ENCODE assay signal across 8 mouse cellular contexts in the genomic region with DNA sequence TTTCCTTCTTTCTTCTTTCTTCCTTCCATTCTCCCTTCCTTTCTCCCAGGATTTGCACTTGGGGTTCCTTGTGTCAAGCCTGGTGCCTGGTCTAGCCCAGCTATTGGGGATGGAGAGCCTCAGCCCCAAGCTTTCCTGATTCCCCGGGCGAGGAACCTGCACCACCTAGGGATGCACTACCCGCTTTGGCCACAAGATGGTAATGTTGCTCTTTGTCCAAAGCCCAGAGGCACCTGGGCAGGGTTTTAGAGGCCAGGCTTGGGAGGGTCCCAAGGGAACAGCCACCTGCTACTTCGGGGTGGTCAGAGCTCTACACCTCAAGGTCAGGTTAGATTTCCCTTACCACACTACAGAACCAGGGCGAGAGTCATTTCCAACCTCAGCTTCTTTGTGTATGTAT. TPM values are rescaled to one million over a fixed set of nuclear protein-coding genes. Genes with fewer than 3 reads are reported as not detected.
DNase-seq lines count a peak whose midpoint lies in the region; ATAC-seq and TF ChIP-seq lines count a peak whose summit lies in the region.

No protein-coding gene starts in this region.

- peak; percentile 93 for TF ChIP-seq CTCF in Patski (IDR thresholded peaks at IDR 0.05)
- TF ChIP-seq CTCF in cortical plate, adult 2 months (IDR thresholded peaks at IDR 0.05; ENCODE audit: extremely low read depth, insufficient read depth, low read length): peak; percentile 96
- TF ChIP-seq CTCF in heart, postnatal 0 days (IDR thresholded peaks at IDR 0.05; ENCODE audit: low read depth): peak; percentile 95

- no peaks in the 10 kb centered on the region for H3K4me1 ChIP-seq in cortical plate, adult 2 months (ENCODE audit: control insufficient read depth, insufficient read depth, low read length)
- H3K4me1 ChIP-seq in heart, postnatal 0 days (ENCODE audit: control insufficient read depth, insufficient read depth): no peaks in the 10 kb centered on the region

- in situ Hi-C loops in Patski (cut with MboI; ENCODE audit: low pct_unique_long_range_greater_than_20kb): loop anchor here (25.0 kb wide), 1 partner anchor 433 kb away; no protein-coding TSS in a partner anchor

- no peak for ATAC-seq in CD4-positive, CD25-positive, alpha-beta regulatory T cell, adult 4 months
- ATAC-seq in Patski: peak; percentile 44
- ATAC-seq in heart, postnatal 0 days (ENCODE audit: insufficient read depth, low read depth): no peak
- peak; percentile 48; the same call in 1 of the 2 replicates for ATAC-seq in megakaryocyte-erythroid progenitor cell, adult 5-6 weeks (replicated peaks; ENCODE audit: low FRiP score, low TSS enrichment, poor library complexity, severe bottlenecking)

- no peak overlapping the region for H3K4me2 ChIP-seq in heart, postnatal 0 days (ENCODE audit: low read depth, low read length)

- CTCF ChIA-PET in Patski (lab: Charles Lee): interaction anchor here (1.2 to 2.1 kb wide), 3 partner anchors 9 to 435 kb away, joined by 4 to 9 read pairs (median 5); no protein-coding TSS in a partner anchor

- H3K27ac ChIP-seq in cortical plate, adult 2 months (ENCODE audit: insufficient read depth, low read length): no peak overlapping the region
- no peak overlapping the region for H3K27ac ChIP-seq in heart, postnatal 0 days (ENCODE audit: low read depth)

- TF ChIP-seq EP300 in heart, postnatal 0 days (IDR thresholded peaks at IDR 0.05; ENCODE audit: low read depth): no peak

- 0 out of 2 replicates have a peak, but pooled peaks cover 4% of the 10 kb centered on the region for H3K9me3 ChIP-seq in heart, postnatal 0 days (replicated peaks; ENCODE audit: control insufficient read depth, low read length)

- DNase-seq in CD4-positive, CD25-positive, alpha-beta regulatory T cell, adult 2 months (ENCODE audit: low read depth, low spot score): peak; percentile 67
- no peak for DNase-seq in Patski (ENCODE audit: low read depth, low spot score)
- DNase-seq in heart, postnatal 0 days (ENCODE audit: low spot score): no peak
- peak; percentile 85 for DNase-seq in layer of hippocampus, postnatal 14 days (ENCODE audit: low spot score in 2 of 2)
- DNase-seq in spleen, postnatal 36 days (ENCODE audit: low spot score in 2 of 2): peak; percentile 20 to 37

- H3K27me3 ChIP-seq in Patski: peaks cover 32% of the 10 kb centered on the region
- peaks cover 55% of the 10 kb centered on the region for H3K27me3 ChIP-seq in heart, postnatal 0 days (ENCODE audit: control insufficient read depth, insufficient read depth, low read length)

- WGBS in heart, postnatal 0 days: 3% methylated on average over 5 of the region's 5 CpGs

- H3K4me3 ChIP-seq in cortical plate, adult 2 months (ENCODE audit: insufficient read depth, low read length): no peak overlapping the region
- H3K4me3 ChIP-seq in heart, postnatal 0 days (ENCODE audit: low read depth, low read length): no peak overlapping the region

- no peak for TF ChIP-seq POLR2A in cortical plate, adult 2 months (IDR thresholded peaks at IDR 0.05; ENCODE audit: extremely low read depth, insufficient read depth, low read length)

- no peaks in the 10 kb centered on the region for H3K36me3 ChIP-seq in heart, postnatal 0 days (replicated peaks; ENCODE audit: control insufficient read depth, insufficient read depth, low read length)

- POLR2A ChIA-PET in Patski (lab: Charles Lee): no interaction called here

- H3K9ac ChIP-seq in heart, postnatal 0 days (replicated peaks; ENCODE audit: low read depth, low read length): no peak overlapping the region

RNA-seq across cellular contexts. Expression of gene Tmem132b, which starts 2.5 kb away (rescaled TPM):
- under 1 TPM in 1 of 2 experiments, not detected in 1; 0.16 TPM for polyA plus RNA-seq in CD4-positive, CD25-positive, alpha-beta regulatory T cell, adult 4 months (2017; shearing (Covaris generic))
- polyA plus RNA-seq in Patski (2021): not detected
- 31.5 and 36.1 TPM in 2 replicates for polyA plus RNA-seq in cortical plate, adult 2 months (2012; rRNA removed)
- total RNA-seq in heart, postnatal 0 days (2014; rRNA removed; ENCODE audit: low replicate concordance): 0.04 TPM in 2 replicates
- polyA plus RNA-seq in heart, postnatal 0 days (2015; fragmentation: Nextera tagmentation; extraction: Ambion mirVana): not detected in 2 replicates
- 100 to 1,000 TPM in 1 of 2 experiments, 10 to 100 TPM in 1; 98.9 to 106 TPM for total RNA-seq in layer of hippocampus, postnatal 14 days (2021)
- not detected in 2 replicates for total RNA-seq in megakaryocyte-erythroid progenitor cell, adult 5-6 weeks (2014; fragmentation: Nextera tagmentation)
- total RNA-seq in megakaryocyte-erythroid progenitor cell, adult 5-6 weeks (2017): not detected in 2 replicates

RNA-seq across cellular contexts. Expression of gene Aacs, which starts 53.5 kb away (rescaled TPM):
- polyA plus RNA-seq in CD4-positive, CD25-positive, alpha-beta regulatory T cell, adult 4 months (2017; shearing (Covaris generic)): 10 to 100 TPM; 22.1 to 39.8 TPM
- 49.4 TPM for polyA plus RNA-seq in Patski (2021)
- 51.5 and 51.8 TPM in 2 replicates for polyA plus RNA-seq in cortical plate, adult 2 months (2012; rRNA removed)
- 6.7 and 13.9 TPM in 2 replicates for total RNA-seq in heart, postnatal 0 days (2014; rRNA removed; ENCODE audit: low replicate concordance)
- polyA plus RNA-seq in heart, postnatal 0 days (2015; fragmentation: Nextera tagmentation; extraction: Ambion mirVana): 4.8 and 5.4 TPM in 2 replicates
- 10 to 100 TPM; 77.1 to 87.7 TPM for total RNA-seq in layer of hippocampus, postnatal 14 days (2021)
- total RNA-seq in megakaryocyte-erythroid progenitor cell, adult 5-6 weeks (2014; fragmentation: Nextera tagmentation): 8.4 and 8.7 TPM in 2 replicates
- 3.2 and 3.8 TPM in 2 replicates for total RNA-seq in megakaryocyte-erythroid progenitor cell, adult 5-6 weeks (2017)

Comparison
In these comparisons a context has a peak if more than half of its experiments do, and no peak if none do; other contexts are left out.
1. DNase-seq: peak in CD4-positive, CD25-positive, alpha-beta regulatory T cell, adult 2 months (single experiment), layer of hippocampus, postnatal 14 days (2 of 2) and spleen, postnatal 36 days (2 of 2); none in Patski (single experiment) and heart, postnatal 0 days (single experiment).
2. ATAC-seq: peak in Patski (single experiment) and megakaryocyte-erythroid progenitor cell, adult 5-6 weeks (single experiment); none in CD4-positive, CD25-positive, alpha-beta regulatory T cell, adult 4 months (single experiment) and heart, postnatal 0 days (single experiment).
3. RNA of gene Tmem132b, which starts 2.5 kb away (polyA plus RNA-seq): 31.5 to 36.1 TPM in cortical plate, adult 2 months; 0.16 TPM in CD4-positive, CD25-positive, alpha-beta regulatory T cell, adult 4 months, not detected in heart, postnatal 0 days and not detected in Patski (single experiment); every median in the first group is over 10 times any median in the second.
4. Peak in every context shown above with its lines, with median percentiles within 50 percentile points of each other: CTCF ChIP-seq.